Mouse (Mus musculus) hindbrain, embryonic 12.5 days (tissue): ENCODE data around the gene Pld2. TPM values are rescaled to one million over a fixed set of nuclear protein-coding genes. Genes with fewer than 3 reads are reported as not detected.

Experiments used
- ATAC-seq: fragments of 200-750 bp; cut with Nextera tagmentation; 2 replicates; pipeline ENCODE4 v1.8.0; 2017; ENCODE audit warnings: moderate TSS enrichment; ENCODE audit not compliant: low FRiP score
- H3K27ac ChIP-seq: fragments of 300-500 bp; sonication (generic); 2 replicates; pipeline ENCODE4 v1.5.1; 2016; ENCODE audit warnings: mild to moderate bottlenecking
- H3K27me3 ChIP-seq: fragments of 300-500 bp; sonication (generic); 2 replicates; pipeline ENCODE4 v1.6.1; 2016; ENCODE audit warnings: mild to moderate bottlenecking
- H3K36me3 ChIP-seq: fragments of 300-500 bp; sonication (generic); 2 replicates; pipeline ENCODE4 v1.6.1; 2016; ENCODE audit warnings: mild to moderate bottlenecking
- H3K4me1 ChIP-seq: fragments of 300-500 bp; sonication (generic); 2 replicates; pipeline ENCODE4 v1.6.1; 2016
- H3K4me2 ChIP-seq: fragments of 300-500 bp; sonication (generic); replicated peaks from 2 replicates; pipeline ENCODE4 v1.6.1; 2016; ENCODE audit warnings: mild to moderate bottlenecking
- H3K4me3 ChIP-seq: fragments of 300-500 bp; sonication (generic); 2 replicates; pipeline ENCODE4 v1.5.1; 2016; ENCODE audit warnings: mild to moderate bottlenecking
- H3K9ac ChIP-seq: fragments of 300-500 bp; sonication (generic); 2 replicates; pipeline ENCODE4 v1.6.1; 2016; ENCODE audit warnings: mild to moderate bottlenecking, moderate library complexity
- H3K9me3 ChIP-seq: fragments of 300-500 bp; sonication (generic); replicated peaks from 2 replicates; pipeline ENCODE4 v1.6.1; 2016; ENCODE audit warnings: mild to moderate bottlenecking
- WGBS: fragments of 180-500 bp; shearing (Covaris S2); methylation state at CpG from one replicate; pipeline ENCODE4 v1.1.7; 2016; 5-methylcytosine and 5-hydroxymethylcytosine counted together
- polyA plus RNA-seq: library from polyadenylated mRNA; unstranded; fragments of >200 nt; fragmentation: Nextera tagmentation; extraction: Ambion mirVana; gene quantifications from 2 replicates; pipeline ENCODE4 v1.2.1, GENCODE M21; 2016

Gene Pld2
- polyA plus RNA-seq = 7.2 and 7.8 TPM in 2 replicates

GRCm38 (mm10) chr11:70539877-70540587 is at the start of gene Pld2:
TSS of gene Pld2 (plus strand) at chr11:70540064.
- Histone ChIP-seq H3K4me2 (peak within 1 kb of the TSS; percentile 86), H3K9ac (peak within 1 kb of the TSS; percentile 73), H3K4me1 (peaks cover 9% of the 10 kb centered on the region), H3K27ac (no peak within 1 kb of the TSS), H3K9me3 (no peaks in the 10 kb centered on the region), H3K27me3 (peaks cover 39% of the 10 kb centered on the region), H3K4me3 (peak within 1 kb of the TSS; percentile 56), H3K36me3 (no peaks in the 10 kb centered on the region)
- WGBS = under 1% methylated on average over 50 of the region's 65 CpGs
- peak; percentile 76 for ATAC-seq

GRCm38 (mm10) chr11:70499566-70500475 is 40.0 kb upstream of the Pld2 start:
- no peaks in the 10 kb centered on the region for H3K9me3 ChIP-seq
- no peak for ATAC-seq
- no peak overlapping the region for H3K4me2 ChIP-seq
- no peaks in the 10 kb centered on the region for H3K4me1 ChIP-seq
- WGBS = 75% methylated on average over 14 of the region's 14 CpGs
- no peak overlapping the region for H3K4me3 ChIP-seq
- no peaks in the 10 kb centered on the region for H3K36me3 ChIP-seq
- H3K9ac ChIP-seq = no peak overlapping the region
- no peak overlapping the region for H3K27ac ChIP-seq
- no peaks in the 10 kb centered on the region for H3K27me3 ChIP-seq

GRCm38 (mm10) chr11:70500476-70500812 is 39.4 kb upstream of the Pld2 start:
- 0 out of 2 replicates have a peak, but pooled peaks cover 4% of the 10 kb centered on the region for H3K27me3 ChIP-seq
- ATAC-seq = no peak
- no peak overlapping the region for H3K4me2 ChIP-seq

GRCm38 (mm10) chr11:70502018-70502417 is 37.8 kb upstream of the Pld2 start:
- no peak overlapping the region for H3K4me2 ChIP-seq
- H3K9me3 ChIP-seq = no peaks in the 10 kb centered on the region
- no peak overlapping the region for H3K4me3 ChIP-seq
- ATAC-seq = no peak
- WGBS = 74% methylated on average over 3 of the region's 3 CpGs
- H3K36me3 ChIP-seq = no peaks in the 10 kb centered on the region
- no peaks in the 10 kb centered on the region for H3K4me1 ChIP-seq
- H3K27ac ChIP-seq = no peak overlapping the region
- 0 out of 2 replicates have a peak, but pooled peaks cover 9% of the 10 kb centered on the region for H3K27me3 ChIP-seq
- no peak overlapping the region for H3K9ac ChIP-seq

More at GRCm38 (mm10) chr11:70500476-70500812, 39.4 kb upstream of the Pld2 start:
- Histone ChIP-seq H3K4me1 (no peaks in the 10 kb centered on the region), H3K9ac (no peak overlapping the region), H3K4me3 (no peak overlapping the region), H3K27ac (no peak overlapping the region), H3K36me3 (no peaks in the 10 kb centered on the region), H3K9me3 (no peaks in the 10 kb centered on the region)
- WGBS = 100% methylated on average over 1 of the region's 1 CpGs

- H3K36me3 ChIP-seq = no peaks in the 10 kb centered on the region
- ATAC-seq = no peak
- no peak within 1 kb of the TSS for H3K4me3 ChIP-seq
- peaks cover 3% of the 10 kb centered on the region for H3K4me1 ChIP-seq
- H3K27me3 ChIP-seq = 0 out of 2 replicates have a peak, but pooled peaks cover 15% of the 10 kb centered on the region
- no peak within 1 kb of the TSS for H3K9ac ChIP-seq
- WGBS = 80% methylated on average over 9 of the region's 9 CpGs
- no peak within 1 kb of the TSS for H3K27ac ChIP-seq
- H3K9me3 ChIP-seq = no peaks in the 10 kb centered on the region
- no peak within 1 kb of the TSS for H3K4me2 ChIP-seq
Measured at GRCm38 (mm10) chr11:70504970-70505369, 34.9 kb upstream of the Pld2 start, which contains the start of gene Tm4sf5. TSS of gene Tm4sf5 (plus strand) at chr11:70505244.

GRCm38 (mm10) chr11:70506385-70506784 is 33.5 kb upstream of the Pld2 start:
- Histone ChIP-seq H3K4me3 (no peak overlapping the region), H3K9me3 (no peaks in the 10 kb centered on the region), H3K27me3 (0 out of 2 replicates have a peak, but pooled peaks cover 20% of the 10 kb centered on the region), H3K4me2 (no peak overlapping the region), H3K36me3 (no peaks in the 10 kb centered on the region), H3K4me1 (peaks cover 8% of the 10 kb centered on the region), H3K9ac (no peak overlapping the region), H3K27ac (no peak overlapping the region)
- no peak for ATAC-seq
- 27% methylated on average over 4 of the region's 4 CpGs for WGBS

GRCm38 (mm10) chr11:70506962-70507515 is 32.8 kb upstream of the Pld2 start:
- no peak overlapping the region for H3K4me3 ChIP-seq
- no peak overlapping the region for H3K4me2 ChIP-seq
- no peaks in the 10 kb centered on the region for H3K36me3 ChIP-seq
- ATAC-seq = no peak
- 0 out of 2 replicates have a peak, but pooled peaks cover 20% of the 10 kb centered on the region for H3K27me3 ChIP-seq
- 76% methylated on average over 7 of the region's 7 CpGs for WGBS
- H3K4me1 ChIP-seq = peaks cover 8% of the 10 kb centered on the region
- no peak overlapping the region for H3K9ac ChIP-seq
- H3K27ac ChIP-seq = no peak overlapping the region
- no peaks in the 10 kb centered on the region for H3K9me3 ChIP-seq

- 10% methylated on average over 19 of the region's 19 CpGs for WGBS
- Histone ChIP-seq H3K36me3 (no peaks in the 10 kb centered on the region), H3K9ac (no peak overlapping the region)
Measured at GRCm38 (mm10) chr11:70509753-70510564, 29.9 kb upstream of the Pld2 start.

GRCm38 (mm10) chr11:70511242-70511641 is 28.6 kb upstream of the Pld2 start:
- Histone ChIP-seq H3K36me3 (no peaks in the 10 kb centered on the region), H3K27me3 (0 out of 2 replicates have a peak, but pooled peaks cover 11% of the 10 kb centered on the region), H3K27ac (no peak overlapping the region), H3K9me3 (no peaks in the 10 kb centered on the region), H3K4me3 (no peak overlapping the region), H3K9ac (no peak overlapping the region), H3K4me1 (peaks cover 8% of the 10 kb centered on the region), H3K4me2 (no peak overlapping the region)
- WGBS = 77% methylated on average over 2 of the region's 2 CpGs
- no peak for ATAC-seq

More at GRCm38 (mm10) chr11:70509753-70510564, 29.9 kb upstream of the Pld2 start:
- peaks cover 8% of the 10 kb centered on the region for H3K4me1 ChIP-seq
- ATAC-seq = peak; percentile 54; the same call in 1 of the 2 replicates
- H3K27me3 ChIP-seq = 0 out of 2 replicates have a peak, but pooled peaks cover 20% of the 10 kb centered on the region
- no peak overlapping the region for H3K4me3 ChIP-seq
- peak overlapping the region; percentile 36 for H3K4me2 ChIP-seq
- no peaks in the 10 kb centered on the region for H3K9me3 ChIP-seq
- no peak overlapping the region for H3K27ac ChIP-seq

GRCm38 (mm10) chr11:70511825-70512224 is 28.0 kb upstream of the Pld2 start:
- Histone ChIP-seq H3K9ac (no peak overlapping the region), H3K4me2 (no peak overlapping the region), H3K27me3 (0 out of 2 replicates have a peak, but pooled peaks cover 11% of the 10 kb centered on the region), H3K27ac (no peak overlapping the region), H3K4me3 (no peak overlapping the region), H3K36me3 (no peaks in the 10 kb centered on the region), H3K9me3 (no peaks in the 10 kb centered on the region), H3K4me1 (peaks cover 8% of the 10 kb centered on the region)
- no peak for ATAC-seq
- WGBS = 96% methylated on average over 7 of the region's 7 CpGs

GRCm38 (mm10) chr11:70512709-70513342 is 27.0 kb upstream of the Pld2 start:
- peaks cover 8% of the 10 kb centered on the region for H3K4me1 ChIP-seq

More at GRCm38 (mm10) chr11:70512709-70513342, 27.0 kb upstream of the Pld2 start:
- ATAC-seq = no peak
- H3K9me3 ChIP-seq = no peaks in the 10 kb centered on the region
- no peak overlapping the region for H3K27ac ChIP-seq
- 0 out of 2 replicates have a peak, but pooled peaks cover 11% of the 10 kb centered on the region for H3K27me3 ChIP-seq
- WGBS = 84% methylated on average over 7 of the region's 7 CpGs
- H3K4me3 ChIP-seq = no peak overlapping the region
- H3K36me3 ChIP-seq = no peaks in the 10 kb centered on the region
- H3K4me2 ChIP-seq = no peak overlapping the region
- H3K9ac ChIP-seq = no peak overlapping the region
